Mouse (Mus musculus) CH12.LX (cell line): ENCODE data around the gene Tmbim4. TPM values are rescaled to one million over a fixed set of nuclear protein-coding genes. Genes with fewer than 3 reads are reported as not detected.

Source experiments
- DNase-seq: peaks from one replicate; pipeline ENCODE4 v3.0.0-alpha.2; 2013; ENCODE audit errors: extremely low read depth
- H3K27ac ChIP-seq: 2 replicates; pipeline ENCODE4 v1.5.1; 2012; ENCODE audit warnings: low read depth, mild to moderate bottlenecking, control low read depth, moderate library complexity; ENCODE audit not compliant: insufficient read depth
- H3K27me3 ChIP-seq: replicated peaks from 2 replicates; pipeline ENCODE3; 2012; ENCODE audit warnings: inconsistent platforms
- H3K36me3 ChIP-seq, 2 experiments: replicated peaks in 1 of 2; 2 replicates each; pipeline versions ENCODE3 to v1.6.1; 2012; ENCODE audit warnings: inconsistent platforms in 1 of 2, low read length in 1 of 2, mild to moderate bottlenecking in 1 of 2, mixed read lengths in 1 of 2, moderate library complexity in 1 of 2; ENCODE audit not compliant: control insufficient read depth in 1 of 2, insufficient read depth in 1 of 2
- H3K4me1 ChIP-seq, 2 experiments: 2 replicates each; pipeline ENCODE4 v1.6.1; 2012; ENCODE audit warnings: inconsistent platforms in 1 of 2, moderate library complexity in 1 of 2; ENCODE audit not compliant: insufficient read depth in 2 of 2, control insufficient read depth in 1 of 2
- H3K4me2 ChIP-seq: 2 replicates; pipeline ENCODE4 v1.6.1; 2012; ENCODE audit warnings: low read depth, mild to moderate bottlenecking, control low read depth; ENCODE audit not compliant: poor library complexity, insufficient read depth, severe bottlenecking
- H3K4me3 ChIP-seq, 3 experiments: fragments of 150-350 bp in 1 of 3; sonication (generic) in 1 of 3; replicated peaks in 1 of 3; 2 replicates each; pipeline versions ENCODE3 to v1.5.1; 2011 to 2012; ENCODE audit warnings: low read depth in 2 of 3, low read length in 2 of 3, mild to moderate bottlenecking in 2 of 3, moderate library complexity in 2 of 3, control low read depth in 1 of 3, improper control_type of control experiment in 1 of 3, inconsistent platforms in 1 of 3, mixed read lengths in 1 of 3; ENCODE audit not compliant: poor library complexity in 1 of 3
- H3K79me2 ChIP-seq: replicated peaks from 2 replicates; pipeline ENCODE4 v1.6.1; 2012; ENCODE audit warnings: mild to moderate bottlenecking, moderate library complexity; ENCODE audit not compliant: control insufficient read depth, poor library complexity, insufficient read depth, severe bottlenecking; ENCODE audit errors: extremely low read depth
- H3K9ac ChIP-seq: 2 replicates; pipeline ENCODE4 v1.6.1; 2012; ENCODE audit warnings: low read depth, mild to moderate bottlenecking, control low read depth, moderate library complexity; ENCODE audit not compliant: insufficient read depth
- H3K9me3 ChIP-seq: replicated peaks from 2 replicates; pipeline ENCODE3; 2012; ENCODE audit warnings: low read length, inconsistent platforms, mixed read lengths
- CHD1 ChIP-seq: IDR thresholded peaks from 2 replicates; pipeline ENCODE4 v1.6.1; 2012; ENCODE audit warnings: low read depth, low read length, improper control_type of control experiment, inconsistent platforms
- CHD2 ChIP-seq: IDR thresholded peaks from 2 replicates; pipeline ENCODE4 v1.6.1; 2011; ENCODE audit warnings: low read length, improper control_type of control experiment
- CTCF ChIP-seq, 2 experiments: IDR thresholded peaks in 1 of 2; conservative IDR thresholded peaks in 1 of 2; 2 replicates each; pipeline ENCODE4 v1.5.1; 2011 to 2012; ENCODE audit warnings: low read depth in 2 of 2, low read length in 2 of 2, improper control_type of control experiment in 1 of 2, inconsistent platforms in 1 of 2, mild to moderate bottlenecking in 1 of 2, moderate library complexity in 1 of 2
- E2F4 ChIP-seq: IDR thresholded peaks from 2 replicates; pipeline ENCODE4 v1.6.1; 2011; ENCODE audit warnings: low read depth, low read length, improper control_type of control experiment; ENCODE audit not compliant: insufficient replicate concordance
- ELF1 ChIP-seq: IDR thresholded peaks from 2 replicates; pipeline ENCODE4 v1.6.1; 2014; ENCODE audit warnings: low read depth, mild to moderate bottlenecking, inconsistent platforms, low read length, improper control_type of control experiment
- EP300 ChIP-seq: IDR thresholded peaks from 2 replicates; pipeline ENCODE4 v1.6.1; 2011; ENCODE audit warnings: low read length, improper control_type of control experiment
- ETS1 ChIP-seq: conservative IDR thresholded peaks from 2 replicates; pipeline ENCODE4 v1.6.1; 2012; ENCODE audit warnings: low read depth, mild to moderate bottlenecking, inconsistent platforms, low read length, improper control_type of control experiment, moderate library complexity
- GABPA ChIP-seq: IDR thresholded peaks from 2 replicates; pipeline ENCODE4 v1.6.1; 2012; ENCODE audit warnings: low read depth, low read length, improper control_type of control experiment, inconsistent platforms; ENCODE audit not compliant: insufficient replicate concordance
- KAT2A ChIP-seq: IDR thresholded peaks from 2 replicates; pipeline ENCODE4 v1.6.1; 2012; ENCODE audit warnings: low read length, improper control_type of control experiment, inconsistent platforms; ENCODE audit not compliant: insufficient replicate concordance
- MAX ChIP-seq: IDR thresholded peaks from 2 replicates; pipeline ENCODE4 v1.6.1; 2011; ENCODE audit warnings: low read length, improper control_type of control experiment
- NELFE ChIP-seq: IDR thresholded peaks from 2 replicates; pipeline ENCODE4 v1.6.1; 2011; ENCODE audit warnings: low read depth, low read length, improper control_type of control experiment
- NRF1 ChIP-seq: IDR thresholded peaks from 2 replicates; pipeline ENCODE4 v1.6.1; 2014; ENCODE audit warnings: low read depth, mild to moderate bottlenecking, inconsistent platforms, low read length, improper control_type of control experiment, moderate library complexity
- POLR2A ChIP-seq: IDR thresholded peaks from 2 replicates; pipeline ENCODE4 v1.6.1; 2011; ENCODE audit warnings: low read depth, mild to moderate bottlenecking, improper control_type of control experiment, low read length
- RAD21 ChIP-seq: IDR thresholded peaks from 2 replicates; pipeline ENCODE4 v1.6.1; 2011; ENCODE audit warnings: low read depth, mild to moderate bottlenecking, low read length, improper control_type of control experiment, moderate library complexity
- SIN3A ChIP-seq: IDR thresholded peaks from 2 replicates; pipeline ENCODE4 v1.6.1; 2012; ENCODE audit warnings: low read length, improper control_type of control experiment, inconsistent platforms
- SMC3 ChIP-seq: IDR thresholded peaks from 2 replicates; pipeline ENCODE4 v1.6.1; 2011; ENCODE audit warnings: low read depth, low read length, improper control_type of control experiment
- TBP ChIP-seq: conservative IDR thresholded peaks from 2 replicates; pipeline ENCODE4 v1.6.1; 2011; ENCODE audit warnings: low read depth, low read length, improper control_type of control experiment
- TCF12 ChIP-seq: IDR thresholded peaks from 2 replicates; pipeline ENCODE4 v1.6.1; 2014; ENCODE audit warnings: low read depth, mild to moderate bottlenecking, inconsistent platforms, low read length, improper control_type of control experiment
- UBTF ChIP-seq: IDR thresholded peaks from 2 replicates; pipeline ENCODE4 v1.6.1; 2012; ENCODE audit warnings: low read depth, mild to moderate bottlenecking, inconsistent platforms, low read length, improper control_type of control experiment, moderate library complexity
- USF1 ChIP-seq: IDR thresholded peaks from 2 replicates; pipeline ENCODE4 v1.6.1; 2014; ENCODE audit warnings: low read depth, mild to moderate bottlenecking, inconsistent platforms, low read length, improper control_type of control experiment
- USF2 ChIP-seq: conservative IDR thresholded peaks from 2 replicates; pipeline ENCODE4 v1.6.1; 2011; ENCODE audit warnings: low read depth, low read length, improper control_type of control experiment
- ZC3H11A ChIP-seq: IDR thresholded peaks from 2 replicates; pipeline ENCODE4 v1.6.1; 2012; ENCODE audit warnings: low read depth, mild to moderate bottlenecking, inconsistent platforms, low read length, improper control_type of control experiment
- ZNF384 ChIP-seq: IDR thresholded peaks from 2 replicates; pipeline ENCODE4 v1.6.1; 2012; ENCODE audit warnings: low read depth, low read length, improper control_type of control experiment, inconsistent platforms
- dilution Hi-C: fragments of 300-500 bp; cut with MboI; formaldehyde crosslinking; loops from 2 replicates; pipeline ENCODE4 v1.14.3; 2020; ENCODE audit warnings: low sequenced_read_pairs; ENCODE audit not compliant: extremely low pct_unique_long_range_greater_than_20kb, extremely low pct_ligation_motif_present
- in situ Hi-C: fragments of 300-500 bp; cut with MboI; formaldehyde crosslinking; loops from 3 replicates; pipeline ENCODE4 v1.14.3; 2019; ENCODE audit warnings: low sequenced_read_pairs, low pct_ligation_motif_present, low pct_unique_long_range_greater_than_20kb, mixed read lengths
- polyA plus RNA-seq: library from polyadenylated mRNA; unstranded; fragments of >175 nt; gene quantifications from 2 replicates; pipeline ENCODE4 v1.2.1, GENCODE M21; 2012; ENCODE audit warnings: low read depth; ENCODE audit not compliant: insufficient read length
- total RNA-seq, 2 experiments: library from RNA; depleted of rRNA; stranded (reverse); fragments of 300-350 nt in 1 of 2; fragments of >200 nt in 1 of 2; gene quantifications; 2 replicates each; pipeline ENCODE4 v1.2.3; 2012 to 2014

Tmbim4 gene
- total and polyA plus RNA-seq, 3 experiments, result 97.8 to 113 (median 112) TPM

GRCm38 (mm10) chr10:120162840-120163239 is 38.5 kb upstream of the Tmbim4 start:
- Histone ChIP-seq H3K27ac (no peak overlapping the region), H3K9me3 (no peaks in the 10 kb centered on the region), H3K36me3 (peaks cover 2 to 4% of the 10 kb centered on the region in 2 experiments), H3K4me3 (peak overlapping the region in 1 of 3 experiments; percentile 22), H3K9ac (no peak overlapping the region), H3K79me2 (no peaks in the 10 kb centered on the region), H3K4me1 (peaks cover 4 to 38% of the 10 kb centered on the region in 2 experiments), H3K27me3 (no peaks in the 10 kb centered on the region)
- in situ Hi-C loops, result no loop called here
- 0 out of 2 replicates have a peak, but pooled peaks have one; percentile 50 for TF ChIP-seq CHD1
- no peak for TF ChIP-seq UBTF
- no peak for TF ChIP-seq KAT2A
- no peak for TF ChIP-seq CHD2
- no peak for TF ChIP-seq USF1
- no peak for TF ChIP-seq TBP
- no peak for TF ChIP-seq ZNF384
- 0 out of 2 replicates have a peak, but pooled peaks have one; percentile 13 for TF ChIP-seq ELF1
- TF ChIP-seq SMC3, result no peak
- no peak for TF ChIP-seq ETS1
- TF ChIP-seq NELFE, result no peak
- no peak for TF ChIP-seq USF2
- no peak for TF ChIP-seq POLR2A
- TF ChIP-seq EP300, result no peak
- TF ChIP-seq CTCF (conservative IDR thresholded peaks at IDR 0.05 in 1 of 2, IDR thresholded peaks at IDR 0.05 in 1 of 2; ENCODE audit: low read depth in 2 of 2, low read length in 2 of 2), result no peak
- no peak for TF ChIP-seq RAD21
- no peak for TF ChIP-seq E2F4
- TF ChIP-seq ZC3H11A, result no peak
- TF ChIP-seq, all 38 proteins: peak for 2
- peak; percentile 33 for DNase-seq
- dilution Hi-C loops, result no loop called here
- no peak overlapping the region for H3K4me2 ChIP-seq

GRCm38 (mm10) chr10:120163490-120163889 is 37.9 kb upstream of the Tmbim4 start:
- no peak overlapping the region for H3K4me2 ChIP-seq
- H3K9me3 ChIP-seq, result no peaks in the 10 kb centered on the region
- dilution Hi-C loops, result no loop called here
- H3K27ac ChIP-seq, result no peak overlapping the region
- no peak for DNase-seq
- H3K4me3 ChIP-seq, result no peak overlapping the region
- H3K27me3 ChIP-seq, result no peaks in the 10 kb centered on the region
- peaks cover 4 to 38% of the 10 kb centered on the region in 2 experiments for H3K4me1 ChIP-seq
- H3K36me3 ChIP-seq, result peaks cover 2 to 4% of the 10 kb centered on the region in 2 experiments
- TF ChIP-seq TCF12, result no peak
- no peak for TF ChIP-seq SMC3
- TF ChIP-seq NRF1, result no peak
- no peak for TF ChIP-seq GABPA
- TF ChIP-seq RAD21, result no peak
- TF ChIP-seq CHD1, result no peak
- no peak for TF ChIP-seq SIN3A
- TF ChIP-seq KAT2A, result no peak
- no peak for TF ChIP-seq MAX
- TF ChIP-seq, all 38 proteins: peak for 0
- in situ Hi-C loops, result no loop called here
- no peak overlapping the region for H3K9ac ChIP-seq
- H3K79me2 ChIP-seq, result no peaks in the 10 kb centered on the region
